Mouse (Mus musculus) midbrain, embryonic 12.5 days (tissue): ENCODE measurements around the gene Kcnk12. TPM values are rescaled to one million over a fixed set of nuclear protein-coding genes. Genes with fewer than 3 reads are reported as not detected.

Experiments used
- ATAC-seq: fragments of 200-750 bp; cut with Nextera tagmentation; 2 replicates; pipeline ENCODE4 v1.8.0; 2017; ENCODE audit warnings: low read depth, moderate TSS enrichment, moderate library complexity; ENCODE audit not compliant: low FRiP score
- H3K27ac ChIP-seq: fragments of 300-500 bp; sonication (generic); replicated peaks from 2 replicates; pipeline ENCODE4 v1.5.1; 2016; ENCODE audit warnings: mild to moderate bottlenecking
- H3K27me3 ChIP-seq: fragments of 300-500 bp; sonication (generic); 2 replicates; pipeline ENCODE4 v1.6.1; 2016; ENCODE audit warnings: mild to moderate bottlenecking
- H3K36me3 ChIP-seq: fragments of 300-500 bp; sonication (generic); 2 replicates; pipeline ENCODE4 v1.6.1; 2016
- H3K4me1 ChIP-seq: fragments of 300-500 bp; sonication (generic); 2 replicates; pipeline ENCODE4 v1.6.1; 2016
- H3K4me2 ChIP-seq: fragments of 300-500 bp; sonication (generic); replicated peaks from 2 replicates; pipeline ENCODE4 v1.6.1; 2016; ENCODE audit warnings: mild to moderate bottlenecking, moderate library complexity
- H3K4me3 ChIP-seq: fragments of 300-500 bp; sonication (generic); 2 replicates; pipeline ENCODE4 v1.5.1; 2016; ENCODE audit warnings: mild to moderate bottlenecking
- H3K9ac ChIP-seq: fragments of 300-500 bp; sonication (generic); replicated peaks from 2 replicates; pipeline ENCODE4 v1.6.1; 2016; ENCODE audit warnings: mild to moderate bottlenecking, moderate library complexity
- H3K9me3 ChIP-seq: fragments of 300-500 bp; sonication (generic); 2 replicates; pipeline ENCODE4 v1.6.1; 2016; ENCODE audit warnings: mild to moderate bottlenecking
- WGBS: fragments of 180-500 bp; shearing (Covaris S2); methylation state at CpG from one replicate; pipeline ENCODE4 v1.1.7; 2016; 5-methylcytosine and 5-hydroxymethylcytosine counted together
- polyA plus RNA-seq: library from polyadenylated mRNA; unstranded; fragments of >200 nt; fragmentation: Nextera tagmentation; extraction: Ambion mirVana; gene quantifications from 2 replicates; pipeline ENCODE4 v1.2.1, GENCODE M21; 2016

Gene Kcnk12
- polyA plus RNA-seq, 1 experiment from 2014 or later, result 0.32 TPM

- Histone ChIP-seq H3K27me3 (no peaks in the 10 kb centered on the region), H3K9me3 (no peaks in the 10 kb centered on the region), H3K4me2 (no peak overlapping the region), H3K4me3 (no peak overlapping the region), H3K27ac (no peak overlapping the region), H3K9ac (no peak overlapping the region), H3K36me3 (no peaks in the 10 kb centered on the region), H3K4me1 (no peaks in the 10 kb centered on the region)
- ATAC-seq, result no peak
- WGBS, result 90% methylated on average over 5 of the region's 5 CpGs
Observed at GRCm38 (mm10) chr17:87781244-87781643, 16.6 kb downstream of the Kcnk12 start.

- WGBS, result 81% methylated on average over 2 of the region's 2 CpGs
- H3K9ac ChIP-seq, result no peak overlapping the region
- H3K27me3 ChIP-seq, result no peaks in the 10 kb centered on the region
Observed at GRCm38 (mm10) chr17:87780164-87780563, 17.6 kb downstream of the Kcnk12 start.

GRCm38 (mm10) chr17:87774982-87775381 is 22.8 kb downstream of the Kcnk12 start:
- Histone ChIP-seq H3K4me1 (no peaks in the 10 kb centered on the region), H3K27me3 (no peaks in the 10 kb centered on the region), H3K4me2 (no peak overlapping the region), H3K9me3 (no peaks in the 10 kb centered on the region), H3K27ac (no peak overlapping the region), H3K36me3 (no peaks in the 10 kb centered on the region), H3K9ac (no peak overlapping the region), H3K4me3 (no peak overlapping the region)
- WGBS, result 90% methylated on average over 8 of the region's 8 CpGs
- ATAC-seq, result no peak

More at GRCm38 (mm10) chr17:87780164-87780563, 17.6 kb downstream of the Kcnk12 start:
- H3K4me3 ChIP-seq, result no peak overlapping the region
- H3K9me3 ChIP-seq, result no peaks in the 10 kb centered on the region
- H3K27ac ChIP-seq, result no peak overlapping the region
- no peaks in the 10 kb centered on the region for H3K36me3 ChIP-seq
- no peak for ATAC-seq
- H3K4me2 ChIP-seq, result no peak overlapping the region
- H3K4me1 ChIP-seq, result no peaks in the 10 kb centered on the region

- H3K9ac ChIP-seq, result no peak overlapping the region
- H3K36me3 ChIP-seq, result no peaks in the 10 kb centered on the region
- 86% methylated on average over 3 of the region's 3 CpGs for WGBS
Observed at GRCm38 (mm10) chr17:87773175-87773574, 24.6 kb downstream of the Kcnk12 start.

GRCm38 (mm10) chr17:87770766-87771165 is 27.0 kb downstream of the Kcnk12 start:
- H3K27me3 ChIP-seq, result no peaks in the 10 kb centered on the region
- H3K36me3 ChIP-seq, result no peaks in the 10 kb centered on the region
- no peak overlapping the region for H3K4me2 ChIP-seq
- 46% methylated on average over 5 of the region's 5 CpGs for WGBS
- H3K4me3 ChIP-seq, result no peak overlapping the region
- H3K9ac ChIP-seq, result no peak overlapping the region
- no peaks in the 10 kb centered on the region for H3K4me1 ChIP-seq
- no peaks in the 10 kb centered on the region for H3K9me3 ChIP-seq
- H3K27ac ChIP-seq, result no peak overlapping the region
- no peak for ATAC-seq

More at GRCm38 (mm10) chr17:87773175-87773574, 24.6 kb downstream of the Kcnk12 start:
- H3K27ac ChIP-seq, result no peak overlapping the region
- no peaks in the 10 kb centered on the region for H3K9me3 ChIP-seq
- H3K4me3 ChIP-seq, result no peak overlapping the region
- H3K27me3 ChIP-seq, result no peaks in the 10 kb centered on the region
- H3K4me1 ChIP-seq, result no peaks in the 10 kb centered on the region
- ATAC-seq, result no peak
- H3K4me2 ChIP-seq, result no peak overlapping the region

- Histone ChIP-seq H3K4me3 (no peak overlapping the region), H3K36me3 (no peaks in the 10 kb centered on the region), H3K9me3 (no peaks in the 10 kb centered on the region), H3K27me3 (0 out of 2 replicates have a peak, but pooled peaks cover 4% of the 10 kb centered on the region), H3K27ac (no peak overlapping the region), H3K9ac (no peak overlapping the region), H3K4me1 (no peaks in the 10 kb centered on the region; the same call in 1 of the 2 replicates), H3K4me2 (no peak overlapping the region)
- no peak for ATAC-seq
- 90% methylated on average over 6 of the region's 6 CpGs for WGBS
Observed at GRCm38 (mm10) chr17:87766888-87767287, 30.9 kb downstream of the Kcnk12 start.

- no peaks in the 10 kb centered on the region for H3K9me3 ChIP-seq
- ATAC-seq, result no peak
- no peaks in the 10 kb centered on the region for H3K36me3 ChIP-seq
- 92% methylated on average over 11 of the region's 11 CpGs for whole genome bisulfite sequencing
- H3K4me2 ChIP-seq, result no peak overlapping the region
- H3K4me1 ChIP-seq, result no peaks in the 10 kb centered on the region; the same call in 1 of the 2 replicates
- no peak overlapping the region for H3K4me3 ChIP-seq
- 0 out of 2 replicates have a peak, but pooled peaks cover 4% of the 10 kb centered on the region for H3K27me3 ChIP-seq
- H3K27ac ChIP-seq, result no peak overlapping the region
- no peak overlapping the region for H3K9ac ChIP-seq
Observed at GRCm38 (mm10) chr17:87765031-87765430, 32.8 kb downstream of the Kcnk12 start.

GRCm38 (mm10) chr17:87763146-87763545 is 34.6 kb downstream of the Kcnk12 start:
- Histone ChIP-seq H3K36me3 (no peaks in the 10 kb centered on the region), H3K27me3 (0 out of 2 replicates have a peak, but pooled peaks cover 4% of the 10 kb centered on the region), H3K9ac (no peak overlapping the region), H3K27ac (no peak overlapping the region), H3K4me3 (no peak overlapping the region), H3K4me1 (no peaks in the 10 kb centered on the region; the same call in 1 of the 2 replicates), H3K9me3 (no peaks in the 10 kb centered on the region), H3K4me2 (no peak overlapping the region)
- ATAC-seq, result no peak
- WGBS, result 23% methylated on average over 7 of the region's 7 CpGs

- 88% methylated on average over 4 of the region's 4 CpGs for WGBS
- Histone ChIP-seq H3K27me3 (0 out of 2 replicates have a peak, but pooled peaks cover 4% of the 10 kb centered on the region), H3K9me3 (no peaks in the 10 kb centered on the region), H3K36me3 (no peaks in the 10 kb centered on the region), H3K4me2 (no peak overlapping the region), H3K4me1 (no peaks in the 10 kb centered on the region; the same call in 1 of the 2 replicates), H3K4me3 (no peak overlapping the region), H3K9ac (no peak overlapping the region), H3K27ac (no peak overlapping the region)
- no peak for ATAC-seq
Observed at GRCm38 (mm10) chr17:87760315-87760714, 37.5 kb downstream of the Kcnk12 start.

GRCm38 (mm10) chr17:87745926-87746888 is 51.6 kb downstream of the Kcnk12 start:
- 2% methylated on average over 101 of the region's 101 CpGs for WGBS
- peaks cover 29% of the 10 kb centered on the region for H3K4me1 ChIP-seq
- peak overlapping the region; percentile 54; the same call in 1 of the 2 replicates for H3K27ac ChIP-seq
- peak overlapping the region; percentile 54; the same call in 1 of the 2 replicates for H3K9ac ChIP-seq
- H3K36me3 ChIP-seq, result no peaks in the 10 kb centered on the region
- peak overlapping the region; percentile 91 for H3K4me2 ChIP-seq
- no peaks in the 10 kb centered on the region for H3K9me3 ChIP-seq
- peak overlapping the region; percentile 58 for H3K4me3 ChIP-seq
- H3K27me3 ChIP-seq, result peaks cover 60% of the 10 kb centered on the region
- ATAC-seq, result peak; percentile 78

- H3K4me3 ChIP-seq, result peak overlapping the region; percentile 58
- peaks cover 60% of the 10 kb centered on the region for H3K27me3 ChIP-seq
- H3K9me3 ChIP-seq, result no peaks in the 10 kb centered on the region
- peaks cover 29% of the 10 kb centered on the region for H3K4me1 ChIP-seq
- peak overlapping the region; percentile 54; the same call in 1 of the 2 replicates for H3K9ac ChIP-seq
- peak overlapping the region; percentile 54; the same call in 1 of the 2 replicates for H3K27ac ChIP-seq
- peak overlapping the region; percentile 91 for H3K4me2 ChIP-seq
- no peaks in the 10 kb centered on the region for H3K36me3 ChIP-seq
- WGBS, result 9% methylated on average over 32 of the region's 32 CpGs
- peak; percentile 76 for ATAC-seq
Observed at GRCm38 (mm10) chr17:87744985-87745925, 52.5 kb downstream of the Kcnk12 start.
